Mouse (Mus musculus): ENCODE results near the gene Plk1.

GRCm38 (mm10) chr7:122208276-122209021 is 49.2 kb downstream of the Plk1 start:
- TF ChIP-seq CTCF (IDR thresholded peaks at IDR 0.05; ENCODE audit: extremely low read depth, insufficient read length, insufficient replicate concordance, low read depth, low read length) (no peak), POLR2A (IDR thresholded peaks at IDR 0.05; ENCODE audit: low read depth, low read length) (no peak)
